Mouse (Mus musculus) midbrain, embryonic 16.5 days (tissue): ENCODE data around the gene Creb3. TPM values are rescaled to one million over a fixed set of nuclear protein-coding genes. Genes with fewer than 3 reads are reported as not detected.

Experiments used
- ATAC-seq: fragments of 200-750 bp; cut with Nextera tagmentation; 2 replicates; pipeline ENCODE4 v1.8.0; 2017; ENCODE audit warnings: moderate TSS enrichment
- H3K27ac ChIP-seq: fragments of 300-500 bp; sonication (generic); 2 replicates; pipeline ENCODE4 v1.5.1; 2014; ENCODE audit warnings: mild to moderate bottlenecking, low read length, mixed read lengths
- H3K27me3 ChIP-seq: fragments of 300-500 bp; sonication (generic); 2 replicates; pipeline ENCODE4 v1.6.1; 2014; ENCODE audit warnings: low read depth, low read length, mixed read lengths; ENCODE audit not compliant: control insufficient read depth, insufficient read depth
- H3K36me3 ChIP-seq: fragments of 300-500 bp; sonication (generic); 2 replicates; pipeline ENCODE4 v1.6.1; 2014; ENCODE audit warnings: mild to moderate bottlenecking, low read length, moderate library complexity, mixed read lengths; ENCODE audit not compliant: control insufficient read depth, insufficient read depth
- H3K4me1 ChIP-seq: fragments of 300-500 bp; sonication (generic); 2 replicates; pipeline ENCODE4 v1.6.1; 2014; ENCODE audit warnings: mild to moderate bottlenecking, low read length, mixed read lengths; ENCODE audit not compliant: control insufficient read depth, insufficient read depth
- H3K4me2 ChIP-seq: fragments of 300-500 bp; sonication (generic); 2 replicates; pipeline ENCODE4 v1.6.1; 2014; ENCODE audit warnings: mild to moderate bottlenecking, low read length, mixed read lengths
- H3K4me3 ChIP-seq: fragments of 300-500 bp; sonication (generic); 2 replicates; pipeline ENCODE4 v1.5.1; 2014; ENCODE audit warnings: low read depth, mild to moderate bottlenecking, low read length, moderate library complexity, mixed read lengths
- H3K9ac ChIP-seq: fragments of 300-500 bp; sonication (generic); 2 replicates; pipeline ENCODE4 v1.6.1; 2014; ENCODE audit warnings: low read depth, low read length, mixed read lengths
- H3K9me3 ChIP-seq: fragments of 300-500 bp; sonication (generic); replicated peaks from 2 replicates; pipeline ENCODE4 v1.6.1; 2014; ENCODE audit warnings: mild to moderate bottlenecking, low read length, mixed read lengths; ENCODE audit not compliant: control insufficient read depth, poor library complexity, severe bottlenecking
- WGBS: fragments of 180-500 bp; shearing (Covaris S2); extraction: QIAGEN DNeasy Blood & Tissue Kit; methylation state at CpG from one replicate; pipeline ENCODE4 v1.1.7; 2014; 5-methylcytosine and 5-hydroxymethylcytosine counted together
- polyA plus RNA-seq: library from polyadenylated mRNA; unstranded; fragments of >200 nt; fragmentation: Nextera tagmentation; extraction: Ambion mirVana; gene quantifications from 2 replicates; pipeline ENCODE4 v1.2.1, GENCODE M21; 2015

The Creb3 gene
- polyA plus RNA-seq, 1 experiment from 2014 or later, result 83.4 TPM

GRCm38 (mm10) chr4:43598650-43599380 is 36.7 kb downstream of the Creb3 start:
- no peaks in the 10 kb centered on the region for H3K27me3 ChIP-seq
- no peak for ATAC-seq
- H3K9me3 ChIP-seq, result no peaks in the 10 kb centered on the region
- H3K4me3 ChIP-seq, result no peak overlapping the region
- no peaks in the 10 kb centered on the region for H3K4me1 ChIP-seq
- no peak overlapping the region for H3K4me2 ChIP-seq
- no peaks in the 10 kb centered on the region for H3K36me3 ChIP-seq
- WGBS, result 93% methylated on average over 7 of the region's 7 CpGs
- no peak overlapping the region for H3K27ac ChIP-seq
- H3K9ac ChIP-seq, result no peak overlapping the region

GRCm38 (mm10) chr4:43600195-43600934 is 38.2 kb downstream of the Creb3 start:
- Histone ChIP-seq H3K4me2 (no peak overlapping the region), H3K9me3 (no peaks in the 10 kb centered on the region), H3K4me3 (no peak overlapping the region), H3K27ac (no peak overlapping the region), H3K4me1 (no peaks in the 10 kb centered on the region), H3K36me3 (no peaks in the 10 kb centered on the region), H3K27me3 (no peaks in the 10 kb centered on the region), H3K9ac (no peak overlapping the region)
- WGBS, result 83% methylated on average over 9 of the region's 9 CpGs
- ATAC-seq, result no peak

GRCm38 (mm10) chr4:43604099-43604498 is 42.0 kb downstream of the Creb3 start:
- Histone ChIP-seq H3K4me3 (no peak overlapping the region), H3K27ac (no peak overlapping the region), H3K9ac (no peak overlapping the region), H3K9me3 (no peaks in the 10 kb centered on the region), H3K27me3 (no peaks in the 10 kb centered on the region), H3K4me2 (no peak overlapping the region), H3K36me3 (no peaks in the 10 kb centered on the region), H3K4me1 (no peaks in the 10 kb centered on the region)
- 54% methylated on average over 3 of the region's 3 CpGs for WGBS
- ATAC-seq, result no peak

GRCm38 (mm10) chr4:43604751-43605685 is 42.9 kb downstream of the Creb3 start:
- H3K36me3 ChIP-seq, result no peaks in the 10 kb centered on the region
- H3K9ac ChIP-seq, result no peak overlapping the region
- WGBS, result 81% methylated on average over 9 of the region's 9 CpGs
- no peak overlapping the region for H3K27ac ChIP-seq
- no peak for ATAC-seq
- H3K27me3 ChIP-seq, result no peaks in the 10 kb centered on the region
- no peaks in the 10 kb centered on the region for H3K9me3 ChIP-seq
- H3K4me1 ChIP-seq, result no peaks in the 10 kb centered on the region
- no peak overlapping the region for H3K4me2 ChIP-seq
- H3K4me3 ChIP-seq, result no peak overlapping the region

- H3K27ac ChIP-seq, result no peak overlapping the region
- no peaks in the 10 kb centered on the region for H3K27me3 ChIP-seq
- H3K9ac ChIP-seq, result no peak overlapping the region
- WGBS, result 75% methylated on average over 10 of the region's 10 CpGs
- H3K9me3 ChIP-seq, result no peaks in the 10 kb centered on the region
- no peaks in the 10 kb centered on the region for H3K4me1 ChIP-seq
- no peak overlapping the region for H3K4me3 ChIP-seq
- no peaks in the 10 kb centered on the region for H3K36me3 ChIP-seq
- no peak overlapping the region for H3K4me2 ChIP-seq
- no peak for ATAC-seq
Measured at GRCm38 (mm10) chr4:43612534-43612933, 50.4 kb downstream of the Creb3 start.

GRCm38 (mm10) chr4:43613060-43613730 is 51.1 kb downstream of the Creb3 start:
- Histone ChIP-seq H3K4me2 (no peak overlapping the region), H3K9me3 (no peaks in the 10 kb centered on the region), H3K4me1 (no peaks in the 10 kb centered on the region), H3K36me3 (no peaks in the 10 kb centered on the region), H3K27ac (no peak overlapping the region), H3K4me3 (no peak overlapping the region), H3K27me3 (no peaks in the 10 kb centered on the region), H3K9ac (no peak overlapping the region)
- ATAC-seq, result no peak
- 64% methylated on average over 3 of the region's 3 CpGs for WGBS

Other genes starting within 250 kb of the Creb3 start
- 85.4 and 89.0 TPM in 2 replicates for gene Rusc2, start 180.4 kb upstream of the Creb3 start, polyA plus RNA-seq
- 1.6 and 2.3 TPM in 2 replicates for gene Fam166b, start 133.2 kb upstream of the Creb3 start, polyA plus RNA-seq
- gene Tesk1, start 120.4 kb upstream of the Creb3 start, polyA plus RNA-seq, result 10.7 and 11.2 TPM in 2 replicates
- gene Cd72, start 107.7 kb upstream of the Creb3 start, polyA plus RNA-seq, result 5.0 and 5.8 TPM in 2 replicates
- gene Sit1, start 78.6 kb upstream of the Creb3 start, polyA plus RNA-seq, result not detected in 2 replicates
- gene Ccdc107, start 69.4 kb upstream of the Creb3 start, polyA plus RNA-seq, result 81.1 and 90.3 TPM in 2 replicates
- gene Arhgef39, start 62.6 kb upstream of the Creb3 start, polyA plus RNA-seq, result 4.4 and 7.3 TPM in 2 replicates
- gene Car9, start 55.4 kb upstream of the Creb3 start, polyA plus RNA-seq, result 0.21 TPM in 1 of 2 replicates, not detected in the other
- gene Tpm2, start 38.6 kb upstream of the Creb3 start, polyA plus RNA-seq, result 7.3 and 8.3 TPM in 2 replicates
- gene Tln1, start 359 bp downstream of the Creb3 start, polyA plus RNA-seq, result 59.3 and 62.9 TPM in 2 replicates
- gene Rgp1, start 16.4 kb downstream of the Creb3 start, polyA plus RNA-seq, result 15.2 and 22.5 TPM in 2 replicates
- 61.3 and 61.9 TPM in 2 replicates for gene Gba2, start 16.5 kb downstream of the Creb3 start, polyA plus RNA-seq
- 1.1 TPM in 1 of 2 replicates, not detected in the other for gene Msmp, start 22.2 kb downstream of the Creb3 start, polyA plus RNA-seq
- 13.5 and 14.7 TPM in 2 replicates for gene Npr2, start 69.6 kb downstream of the Creb3 start, polyA plus RNA-seq
- 8.3 and 11.8 TPM in 2 replicates for gene Spag8, start 91.3 kb downstream of the Creb3 start, polyA plus RNA-seq
- gene Hint2, start 94.1 kb downstream of the Creb3 start, polyA plus RNA-seq, result 57.9 and 61.0 TPM in 2 replicates
- gene Tmem8b, start 106.6 kb downstream of the Creb3 start, polyA plus RNA-seq, result 14.9 and 15.8 TPM in 2 replicates
- 0.97 and 1.1 TPM in 2 replicates for gene Fam221b, start 106.8 kb downstream of the Creb3 start, polyA plus RNA-seq
- not detected in 2 replicates for gene Olfr70, start 138.5 kb downstream of the Creb3 start, polyA plus RNA-seq
- 0.06 TPM in 1 of 2 replicates, not detected in the other for gene Olfr71, start 147.9 kb downstream of the Creb3 start, polyA plus RNA-seq
- 0.29 and 0.34 TPM in 2 replicates for gene Hrct1, start 164.9 kb downstream of the Creb3 start, polyA plus RNA-seq
- 0.15 TPM in 1 of 2 replicates, not detected in the other for gene Spaar, start 167.7 kb downstream of the Creb3 start, polyA plus RNA-seq
- not detected in 2 replicates for gene Olfr159, start 208.7 kb downstream of the Creb3 start, polyA plus RNA-seq